Mouse (Mus musculus): Measurements from ENCODE around the gene Dnajc15. TPM values are rescaled to one million over a fixed set of nuclear protein-coding genes. Genes with fewer than 3 reads are reported as not detected.

The Dnajc15 gene
- total RNA-seq, 4 experiments from 2014 or later = 58.0 to 84.3 (median 65.3) TPM

DNA sequence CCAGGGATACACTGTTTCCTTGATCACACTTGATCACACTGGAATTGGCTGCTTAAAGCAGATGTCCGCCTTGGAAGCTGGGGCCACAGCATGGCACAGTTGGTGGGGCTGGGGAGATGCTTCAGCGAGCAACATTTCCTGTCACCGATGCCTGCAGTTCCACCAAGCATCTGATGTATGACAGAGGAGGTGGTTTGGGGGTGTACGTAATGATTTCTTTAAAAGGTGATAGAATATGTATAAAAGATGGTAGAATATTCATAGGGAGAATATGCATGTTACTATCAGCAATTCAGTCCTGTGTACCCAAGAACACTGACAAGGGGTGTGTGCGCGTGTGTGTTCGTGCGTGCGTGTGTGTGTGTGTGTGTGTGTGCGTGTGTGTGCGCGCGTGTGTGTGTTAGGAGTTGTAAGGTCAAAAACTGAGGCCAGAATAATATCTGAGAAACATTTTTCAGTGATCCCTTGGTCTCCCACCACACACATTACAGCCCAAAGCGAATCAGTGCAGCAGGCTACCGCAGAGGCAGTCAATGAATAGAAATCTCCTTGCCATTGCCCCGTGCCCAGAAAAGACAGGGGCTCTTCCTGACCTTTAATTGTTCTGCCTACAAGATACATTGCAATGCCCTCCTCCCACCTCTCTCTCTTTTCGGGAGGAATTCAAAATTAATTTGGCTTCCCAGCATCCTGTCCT lies 73.2 kb downstream of the Dnajc15 start:
- no peak for DNase-seq (ENCODE audit: low spot score in 2 of 2)

- DNase-seq (ENCODE audit: low spot score in 2 of 2) = no peak
Observed at GRCm38 (mm10) chr14:77796506-77796905, 78.4 kb downstream of the Dnajc15 start.

DNA sequence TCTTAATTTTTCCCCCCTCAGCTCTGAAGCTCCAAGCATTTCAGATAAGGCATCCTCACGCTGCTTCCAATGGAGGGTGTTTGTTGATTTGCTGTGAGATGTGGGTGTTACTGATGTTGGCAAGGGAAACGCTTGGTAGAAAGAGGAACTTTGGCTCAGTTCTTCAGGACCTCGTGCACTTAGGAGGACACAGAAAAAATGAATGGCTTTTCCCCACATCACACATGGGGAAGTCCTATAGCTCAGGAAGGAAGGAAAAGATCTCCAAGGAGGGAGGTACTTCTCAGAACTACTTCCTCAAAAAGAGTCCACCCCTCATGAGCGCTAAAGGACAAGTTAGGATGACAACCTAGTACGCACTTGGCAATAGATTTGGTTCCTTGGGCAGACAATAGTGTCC lies 79.7 kb downstream of the Dnajc15 start:
- no peak for DNase-seq (ENCODE audit: low spot score in 2 of 2)

- DNase-seq (ENCODE audit: low spot score in 2 of 2) = no peak
Observed at GRCm38 (mm10) chr14:77794285-77794949, 80.5 kb downstream of the Dnajc15 start.

DNA sequence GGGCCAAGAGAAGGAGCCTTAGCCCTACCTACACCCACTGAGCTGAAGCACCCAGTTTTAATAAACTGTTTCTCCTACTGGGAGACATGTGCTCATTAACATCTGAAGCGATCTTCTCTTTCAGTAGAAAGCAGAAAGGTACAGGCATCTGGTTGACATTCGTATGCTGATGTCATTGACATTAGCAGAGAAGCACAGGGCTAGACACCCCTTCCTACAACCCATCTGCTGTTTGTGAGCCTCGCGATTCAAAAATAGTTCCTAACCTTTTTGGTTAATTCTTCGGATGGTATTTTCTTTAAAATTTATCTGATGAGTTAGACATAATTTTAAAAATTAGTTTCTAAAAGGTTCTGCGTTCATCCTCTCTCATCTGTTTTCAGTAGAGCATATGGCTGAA lies 81.9 kb downstream of the Dnajc15 start:
- peak; percentile 19 to 39 for DNase-seq (ENCODE audit: low spot score in 2 of 2)

GRCm38 (mm10) chr14:77783217-77783616 lies 91.7 kb downstream of the Dnajc15 start:
- DNase-seq (ENCODE audit: low spot score in 2 of 2) = no peak

DNA sequence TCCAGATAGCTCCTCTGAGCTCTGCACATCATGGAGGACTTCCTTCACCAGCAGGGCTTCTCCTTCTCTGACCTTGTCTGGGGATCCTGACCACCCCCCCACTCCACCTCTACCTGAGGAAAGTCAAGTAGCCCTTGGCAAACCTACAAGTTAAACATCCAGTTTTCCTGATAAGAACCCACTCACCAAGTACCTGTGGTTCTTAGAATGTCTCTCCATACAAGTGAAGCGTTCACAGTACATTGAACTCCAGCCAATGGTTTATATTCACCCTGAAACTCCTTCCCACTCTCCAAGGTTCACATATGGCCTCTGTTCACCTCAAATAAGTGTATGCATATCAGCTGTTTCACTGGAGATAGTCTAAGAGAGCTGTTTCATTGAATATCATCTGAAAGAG lies 97.6 kb downstream of the Dnajc15 start:
- DNase-seq (ENCODE audit: low spot score in 2 of 2) = no peak

DNA sequence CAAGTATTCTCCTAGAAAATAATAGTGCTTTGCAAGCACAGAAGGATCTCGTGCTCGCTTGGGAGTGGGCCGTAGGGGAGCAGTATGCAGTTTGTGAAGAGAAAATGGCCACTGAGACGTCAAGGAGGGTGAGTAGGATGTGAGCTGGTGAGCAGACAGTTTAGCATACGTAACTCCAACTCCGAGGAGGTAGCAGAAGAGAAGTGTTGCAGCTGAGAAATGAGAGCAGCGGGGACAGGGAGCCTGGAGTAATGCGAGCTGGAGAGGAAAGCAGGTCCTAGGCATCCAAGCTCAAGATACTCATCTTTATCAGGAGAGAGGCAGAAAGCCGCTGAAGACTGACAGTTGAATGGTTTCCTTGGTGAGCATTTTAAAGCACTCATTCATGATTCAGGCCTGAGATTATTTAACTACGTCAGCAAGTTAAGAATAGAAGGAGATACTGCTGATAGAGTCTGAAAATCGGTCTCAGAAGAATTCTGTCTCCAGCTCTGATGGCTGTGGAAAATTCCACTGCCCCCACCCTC lies 98.9 kb downstream of the Dnajc15 start:
- no peak for DNase-seq (ENCODE audit: low spot score in 2 of 2)

- no peak for DNase-seq (ENCODE audit: low spot score in 2 of 2)
Observed at GRCm38 (mm10) chr14:77773331-77773730, 101.6 kb downstream of the Dnajc15 start.

DNA sequence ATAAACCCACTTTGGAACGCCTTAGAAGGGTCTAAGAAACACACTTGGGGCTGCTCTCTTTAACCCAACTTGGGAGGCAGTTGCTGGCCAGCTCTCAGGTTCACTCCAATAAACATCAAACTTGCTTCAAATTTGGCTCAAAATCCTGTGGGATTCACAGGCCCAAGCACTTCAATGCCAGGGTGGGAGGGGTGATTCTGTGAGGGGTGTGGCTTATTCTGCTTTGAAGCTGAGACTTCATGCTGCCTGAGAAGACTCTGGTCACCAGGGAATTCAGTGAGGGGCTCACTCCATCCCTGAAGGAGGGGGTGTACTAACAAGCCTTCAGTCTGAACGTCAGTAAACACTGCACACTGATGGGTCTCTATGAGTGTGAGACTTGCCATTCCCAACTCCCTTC lies 103.3 kb downstream of the Dnajc15 start:
- no peak for DNase-seq (ENCODE audit: low spot score in 2 of 2)

Other genes starting within 250 kb of the Dnajc15 start
- gene Epsti1, start 29.1 kb upstream of the Dnajc15 start, total RNA-seq (2022) = 1 to 10 TPM in 2 of 4 experiments, under 1 TPM in 2; 0.21 to 1.5 (median 0.93) TPM
- 1 to 10 TPM in 2 of 4 experiments, under 1 TPM in 2; 0.86 to 1.2 (median 0.99) TPM for gene Fam216b, start 213.9 kb upstream of the Dnajc15 start, total RNA-seq (2022)

All from layer of hippocampus, adult 8-10 months (tissue).